Mouse (Mus musculus): ENCODE results near the gene Ypel5. TPM values are rescaled to one million over a fixed set of nuclear protein-coding genes. Genes with fewer than 3 reads are reported as not detected.

The Ypel5 gene
- polyA plus RNA-seq, 1 experiment from 2014 or later, result 64.8 TPM

DNA sequence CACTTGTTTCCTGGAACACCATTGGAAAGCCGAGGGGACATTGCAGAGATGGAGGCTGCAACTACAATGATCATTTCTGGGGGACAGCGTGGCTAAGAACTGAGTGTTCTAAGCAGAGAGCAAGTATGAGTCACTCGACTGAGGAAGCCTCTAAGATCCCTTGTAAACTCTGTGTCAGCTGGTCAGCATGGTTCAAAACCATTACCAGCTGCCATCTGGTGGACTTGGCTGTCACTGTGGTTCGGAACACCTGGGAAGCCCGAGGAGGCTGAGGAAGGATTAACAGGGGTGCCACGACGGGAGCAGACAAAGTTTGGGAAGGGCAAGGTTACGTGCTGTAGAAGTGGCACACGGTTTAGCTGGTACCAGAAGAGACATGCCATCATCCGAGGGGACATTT, 27.0 kb downstream of the Ypel5 start:
- H3K9me3 ChIP-seq (ENCODE audit: control insufficient read depth, low read length), result no peaks in the 10 kb centered on the region
- no peak overlapping the region for H3K4me3 ChIP-seq (ENCODE audit: low read depth, low read length)
- WGBS, result 81% methylated on average over 10 of the region's 10 CpGs
- ATAC-seq (ENCODE audit: insufficient read depth, low FRiP score, low TSS enrichment) (no peak), DNase-seq (ENCODE audit: low spot score) (no peak)
- no peaks in the 10 kb centered on the region for H3K4me1 ChIP-seq (ENCODE audit: control insufficient read depth, insufficient read depth, low read length)
- no peak overlapping the region for H3K9ac ChIP-seq (ENCODE audit: low read length)
- no peaks in the 10 kb centered on the region for H3K27me3 ChIP-seq (ENCODE audit: control insufficient read depth, insufficient read depth, low read length)
- H3K4me2 ChIP-seq (ENCODE audit: low read depth), result no peak overlapping the region
- H3K27ac ChIP-seq (ENCODE audit: low read depth, low read length), result no peak overlapping the region
- H3K36me3 ChIP-seq (ENCODE audit: control insufficient read depth, insufficient read depth, low read length), result no peaks in the 10 kb centered on the region

DNA sequence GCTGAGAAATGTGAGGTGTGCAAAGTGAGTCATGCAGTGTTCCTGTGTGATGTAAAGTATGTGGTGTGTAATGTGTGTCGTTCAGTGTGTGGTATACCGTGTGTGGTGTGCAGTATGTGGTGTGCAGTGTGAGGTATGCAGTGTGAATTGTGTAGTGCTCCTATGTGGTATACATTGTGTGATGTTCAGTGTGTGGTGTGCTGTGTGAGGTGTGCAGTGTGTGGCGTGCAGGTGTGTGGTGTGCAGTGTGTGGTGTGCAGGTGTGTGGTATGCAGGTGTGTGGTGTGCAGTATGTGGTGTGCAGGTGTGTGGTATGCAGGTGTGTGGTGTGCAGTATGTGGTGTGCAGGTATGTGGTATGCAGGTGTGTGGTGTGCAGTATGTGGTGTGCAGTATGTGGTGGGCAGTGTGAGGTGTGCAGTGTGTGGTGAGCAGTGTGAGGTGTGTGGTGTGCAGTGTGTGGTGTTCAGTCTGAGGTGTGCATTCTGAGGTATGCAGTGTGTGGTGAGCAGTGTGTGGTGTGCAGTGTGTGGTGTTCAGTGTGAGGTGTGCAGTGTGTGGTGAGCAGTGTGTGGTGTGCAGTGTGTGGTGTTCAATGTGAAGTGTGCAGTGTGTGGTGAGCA, 30.5 kb downstream of the Ypel5 start:
- Histone ChIP-seq H3K9ac (ENCODE audit: low read length) (no peak overlapping the region), H3K4me1 (ENCODE audit: control insufficient read depth, insufficient read depth, low read length) (no peaks in the 10 kb centered on the region), H3K27me3 (ENCODE audit: control insufficient read depth, insufficient read depth, low read length) (no peaks in the 10 kb centered on the region), H3K36me3 (ENCODE audit: control insufficient read depth, insufficient read depth, low read length) (no peaks in the 10 kb centered on the region), H3K27ac (ENCODE audit: low read depth, low read length) (no peak overlapping the region), H3K4me3 (ENCODE audit: low read depth, low read length) (no peak overlapping the region), H3K4me2 (ENCODE audit: low read depth) (no peak overlapping the region), H3K9me3 (ENCODE audit: control insufficient read depth, low read length) (no peaks in the 10 kb centered on the region)
- 92% methylated on average over 3 of the region's 3 CpGs for WGBS
- DNase-seq (ENCODE audit: low spot score), result no peak
- no peak for ATAC-seq (ENCODE audit: insufficient read depth, low FRiP score, low TSS enrichment)

GRCm38 (mm10) chr17:72868181-72868580, 31.9 kb downstream of the Ypel5 start:
- Histone ChIP-seq H3K9me3 (ENCODE audit: control insufficient read depth, low read length) (no peaks in the 10 kb centered on the region), H3K9ac (ENCODE audit: low read length) (no peak overlapping the region), H3K36me3 (ENCODE audit: control insufficient read depth, insufficient read depth, low read length) (no peaks in the 10 kb centered on the region), H3K4me1 (ENCODE audit: control insufficient read depth, insufficient read depth, low read length) (no peaks in the 10 kb centered on the region), H3K27ac (ENCODE audit: low read depth, low read length) (no peak overlapping the region), H3K27me3 (ENCODE audit: control insufficient read depth, insufficient read depth, low read length) (no peaks in the 10 kb centered on the region), H3K4me3 (ENCODE audit: low read depth, low read length) (no peak overlapping the region), H3K4me2 (ENCODE audit: low read depth) (no peak overlapping the region)
- no peak for DNase-seq (ENCODE audit: low spot score)
- ATAC-seq (ENCODE audit: insufficient read depth, low FRiP score, low TSS enrichment), result no peak
- WGBS, result 91% methylated on average over 2 of the region's 2 CpGs

GRCm38 (mm10) chr17:72878979-72879378, 42.7 kb downstream of the Ypel5 start:
- DNase-seq (ENCODE audit: low spot score) (no peak), ATAC-seq (ENCODE audit: insufficient read depth, low FRiP score, low TSS enrichment) (no peak)
- H3K27me3 ChIP-seq (ENCODE audit: control insufficient read depth, insufficient read depth, low read length), result no peaks in the 10 kb centered on the region
- no peaks in the 10 kb centered on the region for H3K4me1 ChIP-seq (ENCODE audit: control insufficient read depth, insufficient read depth, low read length)
- no peak overlapping the region for H3K4me3 ChIP-seq (ENCODE audit: low read depth, low read length)
- H3K9me3 ChIP-seq (ENCODE audit: control insufficient read depth, low read length), result no peaks in the 10 kb centered on the region
- H3K4me2 ChIP-seq (ENCODE audit: low read depth), result no peak overlapping the region
- 93% methylated on average over 9 of the region's 9 CpGs for WGBS
- no peak overlapping the region for H3K9ac ChIP-seq (ENCODE audit: low read length)
- H3K27ac ChIP-seq (ENCODE audit: low read depth, low read length), result no peak overlapping the region
- no peaks in the 10 kb centered on the region for H3K36me3 ChIP-seq (ENCODE audit: control insufficient read depth, insufficient read depth, low read length)

GRCm38 (mm10) chr17:72880156-72880555, 43.9 kb downstream of the Ypel5 start:
- no peaks in the 10 kb centered on the region for H3K9me3 ChIP-seq (ENCODE audit: control insufficient read depth, low read length)
- no peak for DNase-seq (ENCODE audit: low spot score)
- no peak overlapping the region for H3K4me3 ChIP-seq (ENCODE audit: low read depth, low read length)
- H3K4me1 ChIP-seq (ENCODE audit: control insufficient read depth, insufficient read depth, low read length), result no peaks in the 10 kb centered on the region
- no peaks in the 10 kb centered on the region for H3K27me3 ChIP-seq (ENCODE audit: control insufficient read depth, insufficient read depth, low read length)
- no peak overlapping the region for H3K4me2 ChIP-seq (ENCODE audit: low read depth)
- H3K9ac ChIP-seq (ENCODE audit: low read length), result no peak overlapping the region
- H3K36me3 ChIP-seq (ENCODE audit: control insufficient read depth, insufficient read depth, low read length), result no peaks in the 10 kb centered on the region
- no peak overlapping the region for H3K27ac ChIP-seq (ENCODE audit: low read depth, low read length)
- no peak for ATAC-seq (ENCODE audit: insufficient read depth, low FRiP score, low TSS enrichment)
- 77% methylated on average over 3 of the region's 3 CpGs for WGBS

GRCm38 (mm10) chr17:72881051-72881450, 44.8 kb downstream of the Ypel5 start:
- H3K9me3 ChIP-seq (ENCODE audit: control insufficient read depth, low read length), result no peaks in the 10 kb centered on the region
- no peaks in the 10 kb centered on the region for H3K4me1 ChIP-seq (ENCODE audit: control insufficient read depth, insufficient read depth, low read length)
- WGBS, result 74% methylated on average over 3 of the region's 3 CpGs
- H3K27ac ChIP-seq (ENCODE audit: low read depth, low read length), result no peak overlapping the region
- H3K27me3 ChIP-seq (ENCODE audit: control insufficient read depth, insufficient read depth, low read length), result no peaks in the 10 kb centered on the region
- no peak for ATAC-seq (ENCODE audit: insufficient read depth, low FRiP score, low TSS enrichment)
- no peak for DNase-seq (ENCODE audit: low spot score)
- no peak overlapping the region for H3K4me3 ChIP-seq (ENCODE audit: low read depth, low read length)
- H3K9ac ChIP-seq (ENCODE audit: low read length), result no peak overlapping the region
- no peaks in the 10 kb centered on the region for H3K36me3 ChIP-seq (ENCODE audit: control insufficient read depth, insufficient read depth, low read length)
- H3K4me2 ChIP-seq (ENCODE audit: low read depth), result no peak overlapping the region

GRCm38 (mm10) chr17:72881804-72882203, 45.6 kb downstream of the Ypel5 start:
- H3K27ac ChIP-seq (ENCODE audit: low read depth, low read length), result no peak overlapping the region
- H3K4me2 ChIP-seq (ENCODE audit: low read depth), result no peak overlapping the region
- no peak overlapping the region for H3K9ac ChIP-seq (ENCODE audit: low read length)
- 59% methylated on average over 1 of the region's 1 CpGs for WGBS
- H3K27me3 ChIP-seq (ENCODE audit: control insufficient read depth, insufficient read depth, low read length), result no peaks in the 10 kb centered on the region
- H3K9me3 ChIP-seq (ENCODE audit: control insufficient read depth, low read length), result no peaks in the 10 kb centered on the region
- no peaks in the 10 kb centered on the region for H3K4me1 ChIP-seq (ENCODE audit: control insufficient read depth, insufficient read depth, low read length)
- DNase-seq (ENCODE audit: low spot score) (no peak), ATAC-seq (ENCODE audit: insufficient read depth, low FRiP score, low TSS enrichment) (no peak)
- no peak overlapping the region for H3K4me3 ChIP-seq (ENCODE audit: low read depth, low read length)
- H3K36me3 ChIP-seq (ENCODE audit: control insufficient read depth, insufficient read depth, low read length), result no peaks in the 10 kb centered on the region

DNA sequence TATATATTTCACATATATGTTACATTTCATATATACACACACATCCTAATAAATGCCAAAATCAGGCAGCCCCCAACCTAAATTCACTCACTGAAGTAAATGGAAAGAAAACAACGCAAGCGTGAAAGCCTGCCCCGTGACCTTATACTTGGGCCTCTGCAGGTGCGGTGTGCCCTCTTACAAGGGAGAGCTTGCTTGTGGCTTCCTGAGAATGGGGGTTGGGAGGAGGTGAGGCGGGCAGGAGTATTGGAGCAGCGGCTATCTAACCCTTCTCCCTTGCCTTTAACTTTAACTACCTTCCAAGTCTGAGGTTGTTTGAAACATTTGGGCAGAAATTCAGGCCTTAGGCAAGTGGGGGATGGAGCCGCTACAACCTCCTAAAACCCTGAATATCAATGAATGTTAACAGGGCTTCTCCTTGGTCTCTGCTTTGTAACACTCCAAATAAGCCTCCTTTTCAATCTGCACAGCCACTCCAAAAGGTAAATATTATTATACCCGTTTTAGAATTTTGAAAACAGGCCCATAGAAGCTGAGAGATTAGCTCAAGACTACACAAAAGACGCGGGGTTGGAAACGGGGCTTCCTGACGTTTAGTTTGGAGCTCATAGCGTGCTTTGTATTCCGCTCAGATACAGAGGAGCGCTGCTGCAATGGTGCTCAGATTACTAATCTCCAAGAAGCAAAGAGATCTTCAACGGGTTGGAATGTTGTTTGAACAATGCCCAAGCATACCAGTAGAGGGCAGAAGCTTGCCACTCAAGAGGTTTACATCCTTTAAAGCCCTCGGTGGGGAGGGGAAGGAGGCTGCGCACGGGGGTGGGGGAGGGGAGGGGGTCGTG, 53.5 kb downstream of the Ypel5 start:
- Histone ChIP-seq H3K36me3 (ENCODE audit: control insufficient read depth, insufficient read depth, low read length) (no peaks in the 10 kb centered on the region), H3K27ac (ENCODE audit: low read depth, low read length) (no peak overlapping the region), H3K4me3 (ENCODE audit: low read depth, low read length) (no peak overlapping the region), H3K4me2 (ENCODE audit: low read depth) (0 out of 2 replicates have a peak overlapping the region, but pooled peaks have one; percentile 19), H3K9me3 (ENCODE audit: control insufficient read depth, low read length) (no peaks in the 10 kb centered on the region), H3K9ac (ENCODE audit: low read length) (no peak overlapping the region), H3K4me1 (ENCODE audit: control insufficient read depth, insufficient read depth, low read length) (no peaks in the 10 kb centered on the region), H3K27me3 (ENCODE audit: control insufficient read depth, insufficient read depth, low read length) (no peaks in the 10 kb centered on the region)
- DNase-seq (ENCODE audit: low spot score) (peak; percentile 59), ATAC-seq (ENCODE audit: insufficient read depth, low FRiP score, low TSS enrichment) (peak; percentile 48)
- whole genome bisulfite sequencing, result 21% methylated on average over 20 of the region's 20 CpGs

DNA sequence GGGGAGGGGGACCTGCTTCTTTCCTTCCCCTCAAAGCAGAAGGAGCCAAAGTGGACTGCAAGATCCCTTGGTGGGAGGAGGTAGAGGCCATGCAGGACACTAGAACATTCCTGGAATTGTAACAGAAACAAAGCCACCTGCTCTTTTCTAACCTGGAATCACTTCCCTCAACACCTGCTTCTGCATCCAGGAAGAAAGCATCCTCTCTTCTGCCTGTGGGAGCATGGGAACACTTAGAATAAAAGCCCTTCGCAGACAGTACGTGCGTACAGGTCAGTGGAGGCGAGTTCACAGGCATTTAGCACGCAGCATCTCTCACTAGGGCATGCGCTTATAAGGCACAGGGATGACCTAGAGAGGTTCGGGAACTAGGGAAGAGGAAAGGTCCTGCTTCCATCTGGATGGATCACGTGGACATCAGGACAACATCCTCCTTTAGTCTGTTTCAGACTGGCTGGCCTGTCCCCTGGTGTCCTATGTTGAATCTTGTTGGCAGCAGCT, 54.2 kb downstream of the Ypel5 start:
- DNase-seq (ENCODE audit: low spot score), result no peak
- Histone ChIP-seq H3K27me3 (ENCODE audit: control insufficient read depth, insufficient read depth, low read length) (no peaks in the 10 kb centered on the region), H3K27ac (ENCODE audit: low read depth, low read length) (no peak overlapping the region), H3K9ac (ENCODE audit: low read length) (no peak overlapping the region), H3K4me3 (ENCODE audit: low read depth, low read length) (no peak overlapping the region), H3K36me3 (ENCODE audit: control insufficient read depth, insufficient read depth, low read length) (no peaks in the 10 kb centered on the region), H3K4me2 (ENCODE audit: low read depth) (no peak overlapping the region), H3K9me3 (ENCODE audit: control insufficient read depth, low read length) (no peaks in the 10 kb centered on the region), H3K4me1 (ENCODE audit: control insufficient read depth, insufficient read depth, low read length) (no peaks in the 10 kb centered on the region)
- 58% methylated on average over 8 of the region's 8 CpGs for WGBS
- no peak for ATAC-seq (ENCODE audit: insufficient read depth, low FRiP score, low TSS enrichment)

All from neural tube, embryonic 11.5 days (tissue).